21 mouse cellular contexts compared by ENCODE assay signal in genomic region chr17:84321351-84321750, GRCm38 (mm10).
DNase-seq lines count a peak whose midpoint lies in the region; ATAC-seq lines count a peak whose summit lies in the region.
"Had no signal": no experiment of that assay in that cellular context is flagged by ENCODE, and none has a peak within 500 bp of the region (broad histone marks: within the 10 kb centered on the region; RNA-seq: fewer than 3 reads in every experiment).

No protein-coding gene starts in this region.

- no peak overlapping the region for H3K4me3 ChIP-seq in lung, embryonic 15.5 days
- H3K4me3 ChIP-seq: forebrain, embryonic 13.5 days; heart, embryonic 13.5 days; hindbrain, embryonic 10.5 days; hindbrain, embryonic 15.5 days; kidney, embryonic 15.5 days; limb, embryonic 12.5 days; liver, embryonic 15.5 days had no signal

- H3K27me3 ChIP-seq in lung, embryonic 15.5 days, result no peaks in the 10 kb centered on the region
- H3K27me3 ChIP-seq: CH12.LX; forebrain, embryonic 13.5 days; heart, embryonic 13.5 days; hindbrain, embryonic 15.5 days; kidney, embryonic 15.5 days; limb, embryonic 12.5 days; liver, embryonic 15.5 days had no signal

- no peak overlapping the region for H3K27ac ChIP-seq in lung, embryonic 15.5 days
- H3K27ac ChIP-seq: forebrain, embryonic 13.5 days; heart, embryonic 13.5 days; hindbrain, embryonic 10.5 days; hindbrain, embryonic 15.5 days; kidney, embryonic 15.5 days; limb, embryonic 12.5 days; liver, embryonic 15.5 days had no signal

- 42% methylated on average over 5 of the region's 5 CpGs for WGBS in lung, embryonic 15.5 days

- no peaks in the 10 kb centered on the region for H3K36me3 ChIP-seq in lung, embryonic 15.5 days
- H3K36me3 ChIP-seq: hindbrain, embryonic 10.5 days; hindbrain, embryonic 15.5 days; kidney, embryonic 15.5 days; liver, embryonic 15.5 days had no signal

- H3K9ac ChIP-seq in lung, embryonic 15.5 days, result no peak overlapping the region
- H3K9ac ChIP-seq: forebrain, embryonic 13.5 days; heart, embryonic 13.5 days; hindbrain, embryonic 15.5 days; kidney, embryonic 15.5 days; limb, embryonic 12.5 days; liver, embryonic 15.5 days had no signal

- peaks cover 7% of the 10 kb centered on the region; the same call in 1 of the 2 replicates for H3K4me1 ChIP-seq in lung, embryonic 15.5 days
- H3K4me1 ChIP-seq: hindbrain, embryonic 15.5 days had no signal

- no peaks in the 10 kb centered on the region for H3K9me3 ChIP-seq in lung, embryonic 15.5 days
- H3K9me3 ChIP-seq: forebrain, embryonic 13.5 days; heart, embryonic 13.5 days; hindbrain, embryonic 10.5 days; hindbrain, embryonic 15.5 days; kidney, embryonic 15.5 days; limb, embryonic 12.5 days; liver, embryonic 15.5 days had no signal

- intact Hi-C loops in heart, postnatal 25 days (cut with DNase I), result no loop called here

- DNase-seq in adrenal gland, adult 2 months, result peak; percentile 41
- DNase-seq in adrenal gland, adult 8-10 months, result no peak
- DNase-seq in heart, adult 11 months, result peak; percentile 86
- no peak for DNase-seq in heart, postnatal 25 days (ENCODE audit: low spot score)
- DNase-seq in lung, adult 18-20 months, result no peak
- DNase-seq in ovary, postnatal 36 days (ENCODE audit: low spot score), result peak; percentile 28
- DNase-seq in ovary, postnatal 14 days (ENCODE audit: low spot score), result no peak
- DNase-seq: cerebellum, postnatal 36 days; heart, postnatal 10 days; kidney, adult 11 months; kidney, postnatal 25 days; midbrain, embryonic 14.5 days had no signal

- no peak overlapping the region for H3K4me2 ChIP-seq in lung, embryonic 15.5 days
- H3K4me2 ChIP-seq: forebrain, embryonic 13.5 days; heart, embryonic 13.5 days; hindbrain, embryonic 15.5 days; kidney, embryonic 15.5 days; limb, embryonic 12.5 days; liver, embryonic 15.5 days had no signal

- ATAC-seq in lung, embryonic 15.5 days (ENCODE audit: borderline replicate concordance, extremely low read depth, low FRiP score, low TSS enrichment), result peak; percentile 31; the same call in 1 of the 2 replicates
- ATAC-seq: forebrain, embryonic 13.5 days had no signal

Comparison
In these comparisons a context has a peak if more than half of its experiments do, and no peak if none do; other contexts are left out.
1. DNase-seq: peak in adrenal gland, adult 2 months (single experiment), heart, adult 11 months (single experiment) and ovary, postnatal 36 days (single experiment); none in adrenal gland, adult 8-10 months (single experiment), heart, postnatal 25 days (single experiment), lung, adult 18-20 months (0 of 2) and ovary, postnatal 14 days (single experiment).